Mouse (Mus musculus) erythroblast, embryonic 14.5 days (primary cell): ENCODE data around the gene Hspa12a.

Experiments
- GATA1 ChIP-seq: IDR thresholded peaks from 2 replicates; pipeline ENCODE4 v1.6.1; 2012; ENCODE audit warnings: low read length, inconsistent platforms, mixed read lengths
- TAL1 ChIP-seq: IDR thresholded peaks from 3 replicates; pipeline ENCODE4 v1.6.1; 2012; ENCODE audit warnings: low read length, inconsistent platforms, mixed read lengths

GRCm38 (mm10) chr19:58827656-58828055 is 115.8 kb downstream of the Hspa12a start:
- no peak for TF ChIP-seq GATA1
- no peak for TF ChIP-seq TAL1
